Mouse (Mus musculus) kidney, postnatal 0 days (tissue): ENCODE measurements around the gene Itih4. TPM values are rescaled to one million over a fixed set of nuclear protein-coding genes. Genes with fewer than 3 reads are reported as not detected.
A peak's percentile ranks its signal among the peaks of the same experiment; 100 is the strongest.

Experiments used
- ATAC-seq: fragments of 200-750 bp; cut with Nextera tagmentation; replicated peaks from 2 replicates; pipeline ENCODE4 v1.8.0; 2017; ENCODE audit warnings: low read depth, moderate number of reproducible peaks, moderate TSS enrichment, moderate library complexity; ENCODE audit not compliant: low FRiP score
- DNase-seq: peaks from one replicate; pipeline ENCODE4 v3.0.0-alpha.2; 2016; ENCODE audit warnings: low spot score
- H3K27ac ChIP-seq: fragments of 300-500 bp; sonication (generic); 2 replicates; pipeline ENCODE4 v1.5.1; 2014; ENCODE audit warnings: mild to moderate bottlenecking
- H3K27me3 ChIP-seq: fragments of 300-500 bp; sonication (generic); 2 replicates; pipeline ENCODE4 v1.6.1; 2014; ENCODE audit warnings: low read length, mixed read lengths; ENCODE audit not compliant: insufficient read depth
- H3K36me3 ChIP-seq: fragments of 300-500 bp; sonication (generic); 2 replicates; pipeline ENCODE4 v1.6.1; 2014; ENCODE audit warnings: low read length, mixed read lengths; ENCODE audit not compliant: insufficient read depth
- H3K4me1 ChIP-seq: fragments of 300-500 bp; sonication (generic); replicated peaks from 2 replicates; pipeline ENCODE4 v1.6.1; 2014; ENCODE audit warnings: antibody characterized with exemption, low read length, mixed read lengths; ENCODE audit not compliant: insufficient read depth
- H3K4me2 ChIP-seq: fragments of 300-500 bp; sonication (generic); 2 replicates; pipeline ENCODE4 v1.6.1; 2014; ENCODE audit warnings: mild to moderate bottlenecking, low read length, moderate library complexity, mixed read lengths
- H3K4me3 ChIP-seq: fragments of 300-500 bp; sonication (generic); replicated peaks from 2 replicates; pipeline ENCODE4 v1.5.1; 2014; ENCODE audit warnings: low read depth, low read length
- H3K9ac ChIP-seq: fragments of 300-500 bp; sonication (generic); 2 replicates; pipeline ENCODE4 v1.6.1; 2014; ENCODE audit warnings: low read depth, low read length
- H3K9me3 ChIP-seq: fragments of 300-500 bp; sonication (generic); replicated peaks from 2 replicates; pipeline ENCODE4 v1.6.1; 2016; ENCODE audit warnings: low read length, inconsistent platforms, mixed read lengths
- CTCF ChIP-seq: IDR thresholded peaks from 2 replicates; pipeline ENCODE4 v1.5.1; 2016; ENCODE audit warnings: antibody characterized with exemption, low read depth, mild to moderate bottlenecking, moderate library complexity
- WGBS: fragments of 180-500 bp; shearing (Covaris S2); extraction: QIAGEN DNeasy Blood & Tissue Kit; methylation state at CpG from one replicate; pipeline ENCODE4 v1.1.7; 2014; 5-methylcytosine and 5-hydroxymethylcytosine counted together
- polyA plus RNA-seq: library from polyadenylated mRNA; unstranded; fragments of >200 nt; fragmentation: Nextera tagmentation; extraction: Ambion mirVana; gene quantifications from 2 replicates; pipeline ENCODE4 v1.2.1, GENCODE M21; 2015

Gene Itih4
- polyA plus RNA-seq, 1 experiment from 2014 or later, result 0.17 TPM

DNA sequence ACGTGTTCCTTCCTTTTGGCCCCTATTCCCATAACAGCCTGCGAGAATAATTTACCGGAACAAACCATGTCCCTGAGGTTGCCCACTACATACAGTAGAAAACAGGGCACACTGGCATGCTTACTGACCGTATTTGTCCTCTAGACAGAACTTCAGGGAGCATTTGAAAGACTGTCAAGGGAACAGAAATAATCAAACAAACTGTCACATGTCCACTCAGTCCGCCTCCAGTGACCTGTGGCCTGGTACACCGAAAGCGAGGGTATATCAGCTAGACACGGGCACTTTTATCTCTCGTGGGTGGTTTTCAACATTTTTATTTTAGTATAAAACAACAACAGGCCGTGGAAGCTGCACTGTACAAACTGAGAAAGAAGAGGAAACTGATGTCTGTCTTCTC lies 17.4 kb upstream of the Itih4 start:
- H3K9me3 ChIP-seq, result no peaks in the 10 kb centered on the region
- TF ChIP-seq CTCF, result no peak
- no peak overlapping the region for H3K9ac ChIP-seq
- no peaks in the 10 kb centered on the region for H3K4me1 ChIP-seq
- WGBS, result 88% methylated on average over 10 of the region's 10 CpGs
- 0 out of 2 replicates have a peak, but pooled peaks cover 6% of the 10 kb centered on the region for H3K36me3 ChIP-seq
- no peak for DNase-seq
- no peak overlapping the region for H3K4me2 ChIP-seq
- no peak for ATAC-seq
- H3K27ac ChIP-seq, result no peak overlapping the region
- H3K27me3 ChIP-seq, result no peaks in the 10 kb centered on the region
- no peak overlapping the region for H3K4me3 ChIP-seq

DNA sequence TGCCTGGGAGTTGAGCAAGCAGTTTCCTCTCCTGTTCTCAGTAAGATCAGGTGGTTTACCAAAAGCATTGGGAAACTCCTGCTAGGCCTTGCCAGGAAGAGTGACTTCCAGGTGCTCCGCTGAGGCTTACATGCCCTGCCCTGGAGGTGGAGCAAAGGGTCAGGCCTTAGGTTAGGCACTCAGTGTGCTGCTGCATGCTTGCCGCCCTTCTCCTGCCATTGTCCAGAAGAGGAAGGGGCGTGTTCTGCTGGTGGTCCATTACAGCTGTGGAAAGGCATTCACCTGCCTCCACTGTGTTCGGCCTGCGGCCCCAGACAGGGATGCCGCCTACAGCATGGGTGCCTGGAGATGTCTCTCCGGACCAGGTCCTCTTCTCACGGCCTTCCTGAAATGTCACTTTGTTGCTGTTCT lies 16.9 kb upstream of the Itih4 start:
- no peak for DNase-seq
- WGBS, result 71% methylated on average over 8 of the region's 8 CpGs
- no peaks in the 10 kb centered on the region for H3K27me3 ChIP-seq
- H3K9ac ChIP-seq, result no peak overlapping the region
- no peak for TF ChIP-seq CTCF
- H3K27ac ChIP-seq, result peak overlapping the region; percentile 85
- H3K36me3 ChIP-seq, result 0 out of 2 replicates have a peak, but pooled peaks cover 7% of the 10 kb centered on the region
- no peak overlapping the region for H3K4me3 ChIP-seq
- H3K4me1 ChIP-seq, result peaks cover 5% of the 10 kb centered on the region; the same call in 1 of the 2 replicates
- H3K4me2 ChIP-seq, result no peak overlapping the region
- no peak for ATAC-seq
- no peaks in the 10 kb centered on the region for H3K9me3 ChIP-seq

DNA sequence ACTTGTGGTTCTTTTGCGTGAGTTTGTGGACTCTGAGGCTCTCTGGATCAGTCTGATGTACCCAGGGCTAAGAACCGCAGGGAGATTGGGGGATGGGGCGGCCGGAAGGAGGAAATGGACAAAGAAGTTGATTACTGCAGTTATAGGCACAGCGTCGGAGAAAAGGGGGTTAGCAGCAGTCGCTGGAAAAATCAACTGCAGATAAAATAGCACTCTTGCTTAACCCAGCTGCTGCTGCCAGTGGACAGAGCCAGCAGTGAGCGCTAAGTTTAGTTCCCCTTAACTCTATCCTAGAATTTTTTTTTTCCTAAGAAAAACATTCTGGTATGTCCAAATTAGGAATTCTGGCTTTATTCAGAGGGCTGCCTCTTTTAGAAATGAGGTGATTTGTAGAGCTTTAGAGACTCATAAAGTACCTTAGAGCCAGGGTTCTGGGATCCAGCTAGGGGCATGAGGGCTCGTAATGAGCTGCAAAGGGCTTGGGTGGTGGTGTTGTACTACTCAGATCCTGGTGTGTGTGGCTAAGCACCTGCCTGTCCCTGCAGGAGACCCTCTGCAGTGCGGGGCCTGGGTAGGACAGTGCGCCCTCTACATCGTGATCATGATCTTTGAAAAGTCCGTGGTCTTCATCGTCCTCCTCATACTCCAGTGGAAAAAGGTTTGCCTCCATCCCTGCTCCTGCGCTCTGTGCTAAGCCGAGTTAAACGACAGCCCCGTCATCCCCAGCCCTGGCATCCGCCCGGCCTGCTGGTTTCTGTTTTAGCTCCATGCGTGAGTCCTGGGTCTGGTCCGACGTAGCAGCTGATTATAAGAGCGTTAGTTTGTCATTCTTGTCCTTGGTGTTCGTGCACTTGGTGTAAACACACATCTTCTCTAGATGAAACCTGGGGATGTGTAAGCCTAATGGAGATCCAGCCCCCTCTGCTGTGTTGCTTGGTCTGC lies 15.8 kb upstream of the Itih4 start:
- TF ChIP-seq CTCF, result no peak
- Histone ChIP-seq H3K9me3 (no peaks in the 10 kb centered on the region), H3K27me3 (no peaks in the 10 kb centered on the region), H3K4me1 (peaks cover 13% of the 10 kb centered on the region), H3K4me2 (no peak overlapping the region), H3K9ac (no peak overlapping the region), H3K4me3 (no peak overlapping the region), H3K27ac (peak overlapping the region; percentile 85), H3K36me3 (peaks cover 13% of the 10 kb centered on the region; the same call in 1 of the 2 replicates)
- peak; percentile 78 for DNase-seq
- 71% methylated on average over 25 of the region's 25 CpGs for WGBS
- ATAC-seq, result no peak

DNA sequence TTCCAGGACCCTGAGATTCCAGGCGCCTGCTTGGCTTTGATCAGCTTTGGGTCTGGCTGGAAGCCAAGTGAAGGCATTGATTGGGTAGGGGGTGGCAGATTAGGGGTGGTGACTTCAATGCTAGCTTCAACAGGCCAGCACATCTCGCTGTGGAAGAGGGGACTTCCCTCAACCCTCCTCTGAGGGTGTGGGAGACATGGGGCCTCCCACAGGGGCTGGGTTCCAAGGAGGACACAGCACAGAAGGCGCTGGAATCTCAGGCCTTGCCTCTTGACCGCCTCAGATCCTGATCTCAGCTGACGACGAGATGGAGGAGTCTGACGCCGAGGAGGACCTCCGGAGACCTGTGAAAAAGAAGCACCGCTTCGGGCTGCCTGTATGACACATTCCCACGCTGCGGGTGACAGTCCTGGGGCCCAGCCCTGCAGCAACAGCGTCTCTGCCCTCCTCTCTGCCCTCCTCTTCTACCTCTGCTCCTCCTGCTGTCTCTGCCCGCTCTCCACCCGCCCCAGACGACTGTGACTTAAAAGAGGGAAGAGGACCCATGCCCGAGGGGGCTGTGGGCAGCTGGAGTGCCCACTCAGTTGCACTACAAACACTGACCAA lies 12.1 kb upstream of the Itih4 start:
- Histone ChIP-seq H3K36me3 (peaks cover 13% of the 10 kb centered on the region; the same call in 1 of the 2 replicates), H3K4me2 (no peak overlapping the region), H3K4me3 (no peak overlapping the region), H3K27ac (0 out of 2 replicates have a peak overlapping the region, but pooled peaks have one; percentile 47), H3K9ac (no peak overlapping the region), H3K4me1 (peaks cover 25% of the 10 kb centered on the region), H3K27me3 (no peaks in the 10 kb centered on the region), H3K9me3 (no peaks in the 10 kb centered on the region)
- TF ChIP-seq CTCF, result no peak
- 54% methylated on average over 18 of the region's 18 CpGs for WGBS
- DNase-seq (no peak), ATAC-seq (0 out of 2 replicates have a peak, but pooled peaks have one; percentile 18)

DNA sequence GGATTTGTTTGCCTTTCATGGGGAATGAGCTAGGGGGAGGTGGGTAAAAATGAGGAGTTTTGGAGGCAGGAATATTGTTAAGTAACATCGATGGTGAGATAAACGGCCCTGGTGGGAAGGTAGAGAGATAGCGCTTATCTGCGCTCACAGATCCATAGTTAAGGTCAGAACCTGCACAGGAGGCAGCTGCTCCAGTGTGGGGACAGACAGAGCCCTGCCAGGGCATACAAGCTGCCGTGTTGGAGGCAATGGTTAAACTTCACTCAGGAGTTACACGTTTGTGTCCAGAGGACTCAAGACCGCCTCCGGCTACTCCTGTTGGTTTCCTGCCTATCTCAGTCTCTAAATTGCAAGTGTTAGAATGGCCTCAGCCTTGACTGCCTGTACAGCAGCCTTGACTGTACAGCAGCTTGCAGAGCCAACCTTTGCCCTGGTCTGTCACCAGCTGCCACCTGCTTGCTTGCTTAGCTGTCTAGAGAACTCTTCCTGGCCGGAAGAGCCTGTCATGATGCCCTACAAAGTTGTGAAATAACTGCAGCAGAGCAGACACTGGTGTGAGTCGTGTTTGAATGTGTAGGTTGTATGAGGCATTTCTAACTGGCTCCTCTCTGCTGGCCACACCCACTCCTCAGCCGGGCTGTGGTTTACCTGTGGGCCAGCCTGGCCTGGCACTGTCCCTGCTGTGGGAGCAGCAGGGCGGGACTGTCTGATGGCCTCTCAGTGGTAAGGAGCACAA lies 11.0 kb upstream of the Itih4 start:
- DNase-seq (no peak), ATAC-seq (peak; percentile 37)
- H3K4me3 ChIP-seq, result no peak overlapping the region
- H3K9ac ChIP-seq, result no peak overlapping the region
- peaks cover 25% of the 10 kb centered on the region for H3K4me1 ChIP-seq
- peaks cover 13% of the 10 kb centered on the region; the same call in 1 of the 2 replicates for H3K36me3 ChIP-seq
- no peaks in the 10 kb centered on the region for H3K9me3 ChIP-seq
- 59% methylated on average over 12 of the region's 12 CpGs for whole genome bisulfite sequencing
- TF ChIP-seq CTCF, result no peak
- H3K27me3 ChIP-seq, result no peaks in the 10 kb centered on the region
- H3K4me2 ChIP-seq, result no peak overlapping the region
- peak overlapping the region; percentile 79 for H3K27ac ChIP-seq

DNA sequence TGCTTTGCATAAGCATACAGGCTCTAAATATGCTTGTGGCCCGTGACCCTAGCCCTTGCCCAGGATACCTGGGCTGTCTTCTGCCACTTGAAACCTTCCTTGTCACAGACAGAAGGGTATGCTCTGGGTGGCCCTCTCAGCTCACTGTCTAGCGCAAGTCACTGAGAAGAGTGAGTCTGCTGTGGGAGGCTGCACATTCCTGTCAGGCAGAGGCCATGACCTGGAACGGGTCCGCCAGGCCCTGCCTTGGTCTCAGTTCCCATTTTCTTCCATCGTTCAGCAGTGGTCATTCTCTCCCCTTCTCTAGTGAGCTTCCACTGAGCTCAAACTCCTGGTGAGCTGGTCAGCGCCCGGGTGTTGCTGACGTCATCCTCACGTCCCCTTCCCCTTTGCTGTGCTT lies 10.3 kb upstream of the Itih4 start:
- DNase-seq (peak; percentile 78), ATAC-seq (peak; percentile 76)
- H3K4me3 ChIP-seq, result no peak overlapping the region
- H3K4me1 ChIP-seq, result peaks cover 25% of the 10 kb centered on the region
- H3K4me2 ChIP-seq, result no peak overlapping the region
- peaks cover 13% of the 10 kb centered on the region; the same call in 1 of the 2 replicates for H3K36me3 ChIP-seq
- 47% methylated on average over 9 of the region's 9 CpGs for WGBS
- peak overlapping the region; percentile 79 for H3K27ac ChIP-seq
- no peaks in the 10 kb centered on the region for H3K9me3 ChIP-seq
- no peak for TF ChIP-seq CTCF
- no peaks in the 10 kb centered on the region for H3K27me3 ChIP-seq
- no peak overlapping the region for H3K9ac ChIP-seq
